24 mouse cellular contexts compared by ENCODE assay signal in the genomic region with DNA sequence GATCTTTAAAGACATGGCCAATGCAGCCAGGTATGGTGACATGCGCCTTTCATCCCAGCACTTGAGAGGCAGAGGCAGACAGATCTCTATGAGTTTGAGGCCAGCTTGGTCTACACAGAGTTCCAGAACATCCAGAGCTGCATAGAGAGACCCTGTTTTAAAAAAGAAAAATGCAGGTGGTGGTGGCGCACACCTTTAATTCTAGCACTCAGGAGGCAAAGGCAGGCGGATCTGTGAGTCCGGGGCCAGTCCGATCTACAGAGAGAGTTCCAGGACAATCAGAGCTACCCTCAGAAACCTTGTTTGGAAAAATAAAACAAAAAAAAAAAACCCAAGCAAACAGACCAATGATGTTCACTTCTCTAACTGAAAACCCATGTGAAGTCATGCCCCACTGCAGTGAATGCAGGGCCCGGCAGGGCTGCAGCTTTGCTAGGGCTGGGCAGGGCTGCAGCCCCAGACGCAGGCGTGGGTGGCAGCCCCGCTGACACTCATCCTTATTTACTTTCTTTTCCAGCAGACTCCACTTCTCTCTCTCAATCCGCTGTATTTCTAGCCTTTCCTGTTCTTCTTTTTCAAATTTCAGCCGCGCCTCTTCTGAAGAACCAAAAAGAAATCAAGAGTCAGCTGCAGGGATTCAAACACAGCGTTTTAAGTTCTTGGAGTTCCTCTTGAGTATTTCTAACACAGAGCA. TPM values are rescaled to one million over a fixed set of nuclear protein-coding genes. Genes with fewer than 3 reads are reported as not detected.
DNase-seq lines count a peak whose midpoint lies in the region; ATAC-seq and TF ChIP-seq lines count a peak whose summit lies in the region.
"Had no signal": no experiment of that assay in that cellular context is flagged by ENCODE, and none has a peak within 500 bp of the region (broad histone marks: within the 10 kb centered on the region; RNA-seq: fewer than 3 reads in every experiment).

No protein-coding gene starts in this region.

- 79% methylated on average over 13 of the region's 13 CpGs for WGBS in heart, embryonic 10.5 days
- 74% methylated on average over 13 of the region's 13 CpGs for WGBS in heart, embryonic 11.5 days (ENCODE audit: insufficient replicate concordance)
- WGBS in lung, embryonic 15.5 days, result 59% methylated on average over 13 of the region's 13 CpGs
- 84% methylated on average over 13 of the region's 13 CpGs for WGBS in neural tube, embryonic 15.5 days
- WGBS in stomach, postnatal 0 days, result 60% methylated on average over 13 of the region's 13 CpGs

- TF ChIP-seq EP300 in stomach, postnatal 0 days (optimal IDR thresholded peaks at IDR 0.05), result no peak

- intact Hi-C loops in left cerebral cortex, postnatal 25 days (cut with DNase I), result no loop called here

- peak; percentile 66 for DNase-seq in heart, embryonic 10.5 days (ENCODE audit: low spot score)
- no peak for DNase-seq in lung, adult 18-20 months
- DNase-seq in neural tube, embryonic 10.5 days (ENCODE audit: extremely low spot score, low spot score), result peak; percentile 8
- DNase-seq in stomach, postnatal 0 days (ENCODE audit: low spot score), result peak; percentile 12
- no peak for DNase-seq in left cerebral cortex, postnatal 25 days (ENCODE audit: low spot score in 2 of 2)
- DNase-seq: adrenal gland, adult 2 months; adrenal gland, postnatal 25 days; cerebellum, adult 18-20 months; cerebellum, adult 9-11 months; cerebellum, postnatal 36 days; gastrocnemius, adult 2 months; gastrocnemius, postnatal 25 days; heart, postnatal 14 days had no signal

- 0 out of 2 replicates have a peak, but pooled peaks cover 6% of the 10 kb centered on the region for H3K4me1 ChIP-seq in heart, embryonic 10.5 days
- no peaks in the 10 kb centered on the region for H3K4me1 ChIP-seq in heart, embryonic 11.5 days (ENCODE audit: control insufficient read depth, insufficient read depth, low read length)
- H3K4me1 ChIP-seq in lung, embryonic 15.5 days, result no peaks in the 10 kb centered on the region; the same call in 1 of the 2 replicates
- H3K4me1 ChIP-seq in neural tube, embryonic 15.5 days, result no peaks in the 10 kb centered on the region
- H3K4me1 ChIP-seq in stomach, postnatal 0 days (replicated peaks; ENCODE audit: control insufficient read depth, insufficient read depth), result no peaks in the 10 kb centered on the region
- H3K4me1 ChIP-seq: embryonic facial prominence, embryonic 13.5 days; forebrain, embryonic 10.5 days; heart, embryonic 15.5 days; hindbrain, embryonic 10.5 days had no signal

- no peaks in the 10 kb centered on the region for H3K27me3 ChIP-seq in heart, embryonic 10.5 days (ENCODE audit: insufficient read depth, poor library complexity, severe bottlenecking)
- no peaks in the 10 kb centered on the region for H3K27me3 ChIP-seq in heart, embryonic 11.5 days (ENCODE audit: control insufficient read depth, insufficient read depth, low read length)
- H3K27me3 ChIP-seq in lung, embryonic 15.5 days, result no peaks in the 10 kb centered on the region
- H3K27me3 ChIP-seq in neural tube, embryonic 15.5 days (replicated peaks), result no peaks in the 10 kb centered on the region
- no peaks in the 10 kb centered on the region for H3K27me3 ChIP-seq in stomach, postnatal 0 days (ENCODE audit: control insufficient read depth, insufficient read depth, low read length)
- H3K27me3 ChIP-seq: embryonic facial prominence, embryonic 13.5 days; heart, embryonic 15.5 days had no signal

- H3K4me2 ChIP-seq in heart, embryonic 11.5 days, result no peak overlapping the region
- no peak overlapping the region for H3K4me2 ChIP-seq in lung, embryonic 15.5 days
- no peak overlapping the region for H3K4me2 ChIP-seq in neural tube, embryonic 15.5 days
- no peak overlapping the region for H3K4me2 ChIP-seq in stomach, postnatal 0 days (replicated peaks; ENCODE audit: low read depth)
- H3K4me2 ChIP-seq: embryonic facial prominence, embryonic 13.5 days; heart, embryonic 15.5 days; hindbrain, embryonic 14.5 days had no signal

- no peak overlapping the region for H3K4me3 ChIP-seq in heart, embryonic 10.5 days
- H3K4me3 ChIP-seq in heart, embryonic 11.5 days (ENCODE audit: low read depth, low read length), result no peak overlapping the region
- H3K4me3 ChIP-seq in lung, embryonic 15.5 days, result no peak overlapping the region
- H3K4me3 ChIP-seq in neural tube, embryonic 15.5 days (replicated peaks), result no peak overlapping the region
- H3K4me3 ChIP-seq in stomach, postnatal 0 days (ENCODE audit: low read depth, low read length), result no peak overlapping the region
- H3K4me3 ChIP-seq: embryonic facial prominence, embryonic 13.5 days; erythroblast, embryonic 14.5 days; forebrain, embryonic 10.5 days; gastrocnemius, adult 2 months; heart, embryonic 15.5 days; hindbrain, embryonic 10.5 days had no signal

- no peak overlapping the region for H3K9ac ChIP-seq in heart, embryonic 11.5 days (ENCODE audit: low read depth, low read length)
- H3K9ac ChIP-seq in lung, embryonic 15.5 days, result no peak overlapping the region
- no peak overlapping the region for H3K9ac ChIP-seq in neural tube, embryonic 15.5 days (replicated peaks)
- peak overlapping the region; percentile 9; the same call in 1 of the 2 replicates for H3K9ac ChIP-seq in stomach, postnatal 0 days (ENCODE audit: low read length)
- H3K9ac ChIP-seq: embryonic facial prominence, embryonic 13.5 days; heart, embryonic 15.5 days; hindbrain, embryonic 14.5 days had no signal

- no peak for ATAC-seq in heart, embryonic 11.5 days (replicated peaks; ENCODE audit: insufficient number of reproducible peaks, low FRiP score, low TSS enrichment)
- ATAC-seq in lung, embryonic 15.5 days (ENCODE audit: borderline replicate concordance, extremely low read depth, low FRiP score, low TSS enrichment), result no peak
- ATAC-seq in neural tube, embryonic 15.5 days (ENCODE audit: low FRiP score), result no peak
- no peak for ATAC-seq in stomach, postnatal 0 days (ENCODE audit: low FRiP score, low TSS enrichment)
- ATAC-seq: forebrain, embryonic 14.5 days had no signal

- no peaks in the 10 kb centered on the region for H3K36me3 ChIP-seq in heart, embryonic 10.5 days
- no peaks in the 10 kb centered on the region for H3K36me3 ChIP-seq in heart, embryonic 11.5 days (ENCODE audit: control insufficient read depth, insufficient read depth, low read length)
- H3K36me3 ChIP-seq in lung, embryonic 15.5 days, result no peaks in the 10 kb centered on the region
- no peaks in the 10 kb centered on the region for H3K36me3 ChIP-seq in neural tube, embryonic 15.5 days
- no peaks in the 10 kb centered on the region for H3K36me3 ChIP-seq in stomach, postnatal 0 days (ENCODE audit: control insufficient read depth, insufficient read depth, low read length)
- H3K36me3 ChIP-seq: embryonic facial prominence, embryonic 13.5 days; forebrain, embryonic 10.5 days; heart, embryonic 15.5 days; hindbrain, embryonic 10.5 days had no signal

- TF ChIP-seq CTCF in stomach, postnatal 0 days (IDR thresholded peaks at IDR 0.05; ENCODE audit: low read depth), result no peak

- no peak overlapping the region for H3K27ac ChIP-seq in heart, embryonic 10.5 days
- no peak overlapping the region for H3K27ac ChIP-seq in heart, embryonic 11.5 days (ENCODE audit: low read depth, low read length)
- 0 out of 2 replicates have a peak overlapping the region, but pooled peaks have one; percentile 14 for H3K27ac ChIP-seq in lung, embryonic 15.5 days
- H3K27ac ChIP-seq in neural tube, embryonic 15.5 days (replicated peaks), result no peak overlapping the region
- no peak overlapping the region for H3K27ac ChIP-seq in stomach, postnatal 0 days (replicated peaks)
- H3K27ac ChIP-seq: embryonic facial prominence, embryonic 13.5 days; forebrain, embryonic 10.5 days; gastrocnemius, adult 2 months; heart, embryonic 15.5 days; hindbrain, embryonic 10.5 days; hindbrain, embryonic 14.5 days had no signal

- no peaks in the 10 kb centered on the region for H3K9me3 ChIP-seq in heart, embryonic 10.5 days
- H3K9me3 ChIP-seq in heart, embryonic 11.5 days (replicated peaks; ENCODE audit: control insufficient read depth, low read length), result no peaks in the 10 kb centered on the region
- H3K9me3 ChIP-seq in lung, embryonic 15.5 days, result no peaks in the 10 kb centered on the region
- no peaks in the 10 kb centered on the region for H3K9me3 ChIP-seq in neural tube, embryonic 15.5 days (replicated peaks)
- H3K9me3 ChIP-seq in stomach, postnatal 0 days (ENCODE audit: control insufficient read depth, low read length), result no peaks in the 10 kb centered on the region
- H3K9me3 ChIP-seq: embryonic facial prominence, embryonic 13.5 days; forebrain, embryonic 10.5 days; heart, embryonic 15.5 days; hindbrain, embryonic 10.5 days had no signal

RNA-seq across cellular contexts. Expression of gene Casc1, which starts 8.2 kb away (rescaled TPM):
- polyA plus RNA-seq in heart, embryonic 10.5 days (2016; fragmentation: Nextera tagmentation; extraction: Ambion mirVana), result 0.38 and 0.45 TPM in 2 replicates
- polyA plus RNA-seq in heart, embryonic 11.5 days (2014; fragmentation: Nextera tagmentation; extraction: Ambion mirVana), result 0.34 and 0.42 TPM in 2 replicates
- 0.79 and 1.3 TPM in 2 replicates for polyA plus RNA-seq in lung, embryonic 15.5 days (2015; fragmentation: Nextera tagmentation; extraction: Ambion mirVana)
- polyA plus RNA-seq in neural tube, embryonic 15.5 days (2015; fragmentation: Nextera tagmentation; extraction: Ambion mirVana), result 0.56 and 0.70 TPM in 2 replicates
- 0.16 and 0.28 TPM in 2 replicates for polyA plus RNA-seq in stomach, postnatal 0 days (2015; fragmentation: Nextera tagmentation; extraction: Ambion mirVana)
- total RNA-seq in left cerebral cortex, postnatal 25 days (2021), result 1 to 10 TPM; 1.3 to 1.5 TPM
- total RNA-seq: granulocyte monocyte progenitor cell, adult 5-6 weeks had no signal
- polyA plus RNA-seq: erythroblast, embryonic 14.5 days had no signal

RNA-seq across cellular contexts. Expression of gene Etfrf1, which starts 8.4 kb away (rescaled TPM):
- polyA plus RNA-seq in heart, embryonic 10.5 days (2016; fragmentation: Nextera tagmentation; extraction: Ambion mirVana), result 53.3 and 57.3 TPM in 2 replicates
- polyA plus RNA-seq in heart, embryonic 11.5 days (2014; fragmentation: Nextera tagmentation; extraction: Ambion mirVana), result 57.2 and 62.5 TPM in 2 replicates
- polyA plus RNA-seq in lung, embryonic 15.5 days (2015; fragmentation: Nextera tagmentation; extraction: Ambion mirVana), result 26.5 and 26.7 TPM in 2 replicates
- polyA plus RNA-seq in neural tube, embryonic 15.5 days (2015; fragmentation: Nextera tagmentation; extraction: Ambion mirVana), result 24.0 and 24.4 TPM in 2 replicates
- polyA plus RNA-seq in stomach, postnatal 0 days (2015; fragmentation: Nextera tagmentation; extraction: Ambion mirVana), result 35.1 and 37.8 TPM in 2 replicates
- total RNA-seq in left cerebral cortex, postnatal 25 days (2021), result 10 to 100 TPM; 20.6 to 21.7 TPM

RNA-seq across cellular contexts. Expression of gene Kras, which starts 47.5 kb away (rescaled TPM):
- 45.2 and 70.6 TPM in 2 replicates for polyA plus RNA-seq in heart, embryonic 10.5 days (2016; fragmentation: Nextera tagmentation; extraction: Ambion mirVana)
- 54.9 and 69.5 TPM in 2 replicates for polyA plus RNA-seq in heart, embryonic 11.5 days (2014; fragmentation: Nextera tagmentation; extraction: Ambion mirVana)
- polyA plus RNA-seq in lung, embryonic 15.5 days (2015; fragmentation: Nextera tagmentation; extraction: Ambion mirVana), result 92.2 and 99.5 TPM in 2 replicates
- 69.6 and 76.5 TPM in 2 replicates for polyA plus RNA-seq in neural tube, embryonic 15.5 days (2015; fragmentation: Nextera tagmentation; extraction: Ambion mirVana)
- 59.2 and 67.2 TPM in 2 replicates for polyA plus RNA-seq in stomach, postnatal 0 days (2015; fragmentation: Nextera tagmentation; extraction: Ambion mirVana)
- 10 to 100 TPM; 79.2 to 84.0 TPM for total RNA-seq in left cerebral cortex, postnatal 25 days (2021)

Comparison
In these comparisons a context has a peak if more than half of its experiments do, and no peak if none do; other contexts are left out.
1. DNase-seq: peak in heart, embryonic 10.5 days (single experiment), neural tube, embryonic 10.5 days (single experiment) and stomach, postnatal 0 days (single experiment); none in lung, adult 18-20 months (0 of 2) and left cerebral cortex, postnatal 25 days (0 of 2).